In genomic region chr9:47407007-47407670, GRCm38 (mm10) we compare ENCODE assay signal across 8 mouse cellular contexts.
DNase-seq lines count a peak whose midpoint lies in the region; ATAC-seq lines count a peak whose summit lies in the region.

No protein-coding gene starts in this region.

- H3K27me3 ChIP-seq in neural tube, embryonic 15.5 days (replicated peaks): peaks cover 29% of the 10 kb centered on the region; the same call in 1 of the 2 replicates
- peaks cover 3% of the 10 kb centered on the region; the same call in 1 of the 2 replicates for H3K27me3 ChIP-seq in forebrain, embryonic 15.5 days

- peak; percentile 63 for DNase-seq in neural tube, embryonic 10.5 days (ENCODE audit: extremely low spot score, low spot score)
- DNase-seq in heart, postnatal 25 days (ENCODE audit: low spot score): peak; percentile 51
- DNase-seq in kidney, postnatal 4 days: peak; percentile 88 to 92
- DNase-seq in retina, embryonic 14.5 days (ENCODE audit: low spot score): peak; percentile 23
- no peak for DNase-seq in thymus, postnatal 25 days

- ATAC-seq in neural tube, embryonic 15.5 days (ENCODE audit: low FRiP score): no peak
- ATAC-seq in forebrain, embryonic 15.5 days (replicated peaks): peak; percentile 86
- ATAC-seq in erythroblast, adult 5-6 weeks (replicated peaks; ENCODE audit: low FRiP score, poor library complexity, severe bottlenecking): no peak

- H3K27ac ChIP-seq in neural tube, embryonic 15.5 days (replicated peaks): no peak overlapping the region
- no peak overlapping the region; the same call in 1 of the 2 replicates for H3K27ac ChIP-seq in forebrain, embryonic 15.5 days (replicated peaks)

- no peak overlapping the region for H3K4me2 ChIP-seq in neural tube, embryonic 15.5 days
- H3K4me2 ChIP-seq in forebrain, embryonic 15.5 days (replicated peaks): no peak overlapping the region

- no peak overlapping the region for H3K4me3 ChIP-seq in neural tube, embryonic 15.5 days (replicated peaks)
- no peak overlapping the region for H3K4me3 ChIP-seq in forebrain, embryonic 15.5 days

- H3K4me1 ChIP-seq in neural tube, embryonic 15.5 days: peaks cover 23% of the 10 kb centered on the region
- H3K4me1 ChIP-seq in forebrain, embryonic 15.5 days: peaks cover 11% of the 10 kb centered on the region

- H3K36me3 ChIP-seq in neural tube, embryonic 15.5 days: no peaks in the 10 kb centered on the region
- no peaks in the 10 kb centered on the region for H3K36me3 ChIP-seq in forebrain, embryonic 15.5 days

- no peaks in the 10 kb centered on the region for H3K9me3 ChIP-seq in neural tube, embryonic 15.5 days (replicated peaks)
- no peaks in the 10 kb centered on the region for H3K9me3 ChIP-seq in forebrain, embryonic 15.5 days

- intact Hi-C loops in heart, postnatal 25 days (cut with DNase I): no loop called here

- no peak overlapping the region for H3K9ac ChIP-seq in neural tube, embryonic 15.5 days (replicated peaks)
- no peak overlapping the region for H3K9ac ChIP-seq in forebrain, embryonic 15.5 days (replicated peaks)

- WGBS in neural tube, embryonic 15.5 days: 41% methylated on average over 7 of the region's 7 CpGs
- WGBS in forebrain, embryonic 15.5 days: 29% methylated on average over 7 of the region's 7 CpGs
